Mouse (Mus musculus): ENCODE measurements around the gene Crb1. TPM values are rescaled to one million over a fixed set of nuclear protein-coding genes. Genes with fewer than 3 reads are reported as not detected.

Crb1 gene
- total RNA-seq, 2 experiments from 2014 or later: 0.10 to 0.43 TPM

GRCm38 (mm10) chr1:139234611-139235568 lies 142.0 kb downstream of the Crb1 start:
- intact Hi-C loops (cut with DNase I): no loop called here

GRCm38 (mm10) chr1:139232636-139233035 lies 144.3 kb downstream of the Crb1 start:
- DNase-seq: peak in 1 of 2 experiments; percentile 4
- intact Hi-C loops (cut with DNase I): no loop called here

More at GRCm38 (mm10) chr1:139234611-139235568, 142.0 kb downstream of the Crb1 start:
- no peak for DNase-seq

GRCm38 (mm10) chr1:139224309-139224949 lies 152.5 kb downstream of the Crb1 start:
- DNase-seq: no peak
- intact Hi-C loops (cut with DNase I): no loop called here

GRCm38 (mm10) chr1:139223804-139224203 lies 153.1 kb downstream of the Crb1 start:
- no peak for DNase-seq
- intact Hi-C loops (cut with DNase I): no loop called here

- DNase-seq: peak; percentile 11 to 15
- intact Hi-C loops (cut with DNase I): no loop called here
Measured at GRCm38 (mm10) chr1:139215311-139215710, 161.6 kb downstream of the Crb1 start.

- no peak for DNase-seq
- intact Hi-C loops (cut with DNase I): no loop called here
Measured at GRCm38 (mm10) chr1:139210505-139210904, 166.4 kb downstream of the Crb1 start.

- intact Hi-C loops (cut with DNase I): no loop called here
- DNase-seq: peak; percentile 4 to 17
Measured at GRCm38 (mm10) chr1:139209796-139210195, 167.1 kb downstream of the Crb1 start.

- intact Hi-C loops (cut with DNase I): no loop called here
- DNase-seq: no peak
Measured at GRCm38 (mm10) chr1:139206259-139206658, 170.6 kb downstream of the Crb1 start.

- DNase-seq: no peak
- intact Hi-C loops (cut with DNase I): no loop called here
Measured at GRCm38 (mm10) chr1:139203026-139203425, 173.9 kb downstream of the Crb1 start.

- intact Hi-C loops (cut with DNase I): no loop called here
- no peak for DNase-seq
Measured at GRCm38 (mm10) chr1:139194428-139195028, 182.4 kb downstream of the Crb1 start.

- no peak for DNase-seq
- intact Hi-C loops (cut with DNase I): no loop called here
Measured at GRCm38 (mm10) chr1:139194011-139194410, 182.9 kb downstream of the Crb1 start.

GRCm38 (mm10) chr1:139192635-139193034 lies 184.3 kb downstream of the Crb1 start:
- DNase-seq: no peak
- intact Hi-C loops (cut with DNase I): no loop called here

GRCm38 (mm10) chr1:139180481-139181149 lies 196.3 kb downstream of the Crb1 start:
- intact Hi-C loops (cut with DNase I): no loop called here
- DNase-seq: no peak

GRCm38 (mm10) chr1:139179707-139180106 lies 197.2 kb downstream of the Crb1 start:
- intact Hi-C loops (cut with DNase I): no loop called here
- no peak for DNase-seq

GRCm38 (mm10) chr1:139174058-139174832 lies 202.7 kb downstream of the Crb1 start:
- intact Hi-C loops (cut with DNase I): no loop called here
- DNase-seq: no peak

- peak; percentile 25 to 48 for DNase-seq
- intact Hi-C loops (cut with DNase I): loop anchor here (2.0 to 5.0 kb wide), 2 partner anchors 104 to 328 kb away; no protein-coding TSS in a partner anchor
Measured at GRCm38 (mm10) chr1:139162814-139163213, 214.1 kb downstream of the Crb1 start.

- peak in 1 of 2 experiments; percentile 35 for DNase-seq
- intact Hi-C loops (cut with DNase I): loop anchor here (2.0 to 5.0 kb wide), 2 partner anchors 106 to 327 kb away; no protein-coding TSS in a partner anchor
Measured at GRCm38 (mm10) chr1:139161619-139162018, 215.3 kb downstream of the Crb1 start.

- DNase-seq: peak; percentile 29 to 51
- intact Hi-C loops (cut with DNase I): loop anchor here (2.0 to 10.0 kb wide), 2 partner anchors 192 to 832 kb away; partner anchors contain the start of gene Dennd1b
Measured at GRCm38 (mm10) chr1:139156397-139156796, 220.5 kb downstream of the Crb1 start.

GRCm38 (mm10) chr1:139153493-139153892 lies 223.4 kb downstream of the Crb1 start:
- intact Hi-C loops (cut with DNase I): loop anchor here (10.0 kb wide), 1 partner anchor 189 kb away; the partner anchor contains the start of gene Dennd1b
- no peak for DNase-seq

All from heart, postnatal 10 days (tissue).